Mouse (Mus musculus) kidney, adult 2 months (tissue): Measurements from ENCODE around the gene Polr1e. TPM values are rescaled to one million over a fixed set of nuclear protein-coding genes. Genes with fewer than 3 reads are reported as not detected.
"Not testable (repeated sequence)": the region's sequence is repeated elsewhere in the genome, so short reads cannot be mapped to it uniquely, and the experiment has no call there.

ENCODE experiments used
- DNase-seq: peaks from one replicate; pipeline ENCODE4 v3.0.0; 2021
- H3K27ac ChIP-seq: fragments of 200-500 bp; 2 replicates; pipeline ENCODE4 v1.5.1; 2012; ENCODE audit warnings: low read depth, low read length, control low read depth, inconsistent platforms; ENCODE audit not compliant: insufficient read depth
- H3K27me3 ChIP-seq: fragments of 200-500 bp; replicated peaks from 2 replicates; pipeline ENCODE4 v1.6.1; 2012; ENCODE audit warnings: mild to moderate bottlenecking, moderate library complexity, low read length, inconsistent platforms; ENCODE audit not compliant: control insufficient read depth, insufficient read depth
- H3K36me3 ChIP-seq: fragments of 200-500 bp; 2 replicates; pipeline ENCODE4 v1.6.1; 2012; ENCODE audit warnings: mild to moderate bottlenecking, moderate library complexity, low read length, inconsistent platforms; ENCODE audit not compliant: control insufficient read depth, insufficient read depth
- H3K4me1 ChIP-seq: fragments of 200-500 bp; 2 replicates; pipeline ENCODE4 v1.6.1; 2011; ENCODE audit warnings: low read length; ENCODE audit not compliant: control insufficient read depth, insufficient read depth
- H3K4me3 ChIP-seq: fragments of 200-500 bp; 2 replicates; pipeline ENCODE4 v1.5.1; 2011; ENCODE audit warnings: mild to moderate bottlenecking, low read depth, low read length, control low read depth; ENCODE audit not compliant: insufficient read depth
- CTCF ChIP-seq: fragments of 200-500 bp; conservative IDR thresholded peaks from 2 replicates; pipeline ENCODE4 v1.5.1; 2011; ENCODE audit warnings: low read depth, mild to moderate bottlenecking, control low read depth, low read length, moderate library complexity, mixed read lengths; ENCODE audit not compliant: insufficient read depth, insufficient read length
- POLR2A ChIP-seq: fragments of 200-500 bp; IDR thresholded peaks from one replicate; pipeline ENCODE4 v1.6.1; 2011; ENCODE audit warnings: low read depth, low read length, control low read depth
- WGBS: fragments of 180-500 bp; shearing (Covaris S2); methylation state at CpG from one replicate; pipeline ENCODE4 v1.1.7; 2018; 5-methylcytosine and 5-hydroxymethylcytosine counted together
- polyA plus RNA-seq: library from polyadenylated mRNA; depleted of rRNA; stranded (reverse); fragments of >200 nt; gene quantifications from 2 replicates; pipeline ENCODE4 v1.2.3, GENCODE M21; 2012

Gene Polr1e
- polyA plus RNA-seq, 1 experiment, result 6.2 TPM

DNA sequence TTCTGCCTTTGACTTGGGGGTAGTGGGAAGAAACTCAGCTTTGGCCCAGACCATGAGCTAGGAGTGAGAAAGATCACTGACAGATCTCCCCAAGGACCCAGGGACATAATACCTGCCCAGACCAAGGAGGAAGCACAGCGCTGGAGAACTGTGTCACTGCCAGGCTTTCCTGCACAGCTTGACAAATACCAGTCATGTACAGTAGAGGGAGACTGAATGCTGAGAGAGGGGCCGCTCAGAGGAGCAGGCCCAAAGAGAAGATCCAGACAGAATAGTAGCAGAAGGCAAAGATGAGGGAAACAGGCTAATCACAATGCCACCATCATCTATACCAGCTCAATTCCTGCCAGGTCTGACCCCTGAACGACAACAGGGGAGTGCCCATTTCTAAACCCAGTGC, 36.5 kb downstream of the Polr1e start:
- Histone ChIP-seq H3K27ac (no peak overlapping the region), H3K27me3 (no peaks in the 10 kb centered on the region), H3K4me1 (no peaks in the 10 kb centered on the region), H3K4me3 (no peak overlapping the region), H3K36me3 (no peaks in the 10 kb centered on the region)
- TF ChIP-seq POLR2A, result no peak
- no peak; the same call in 1 of the 2 replicates for TF ChIP-seq CTCF
- peak; percentile 47 for DNase-seq
- 30% methylated on average over 3 of the region's 3 CpGs for WGBS

DNA sequence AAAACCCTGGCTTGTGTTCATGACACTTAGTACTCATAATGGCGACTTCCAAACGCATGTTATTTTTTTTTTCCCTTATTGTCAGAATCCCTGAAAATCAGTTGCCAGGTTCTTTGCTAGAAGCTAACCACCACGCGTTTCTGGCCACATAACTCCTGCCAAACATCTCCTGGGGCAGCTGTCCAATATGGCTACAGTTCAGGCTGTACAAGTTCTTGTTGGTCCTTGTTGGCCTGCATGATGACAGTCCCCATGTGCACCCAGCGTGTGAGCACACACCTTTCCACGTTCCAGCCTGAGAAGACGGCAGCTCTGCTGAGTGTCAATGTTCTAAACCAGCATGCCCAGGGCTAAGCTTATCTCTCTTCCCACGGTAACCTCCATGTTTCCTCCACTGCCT, 37.1 kb downstream of the Polr1e start:
- Histone ChIP-seq H3K36me3 (no peaks in the 10 kb centered on the region), H3K27me3 (no peaks in the 10 kb centered on the region), H3K27ac (no peak overlapping the region), H3K4me1 (no peaks in the 10 kb centered on the region), H3K4me3 (no peak overlapping the region)
- TF ChIP-seq POLR2A, result no peak
- TF ChIP-seq CTCF, result no peak
- WGBS, result 79% methylated on average over 8 of the region's 8 CpGs
- DNase-seq, result no peak

DNA sequence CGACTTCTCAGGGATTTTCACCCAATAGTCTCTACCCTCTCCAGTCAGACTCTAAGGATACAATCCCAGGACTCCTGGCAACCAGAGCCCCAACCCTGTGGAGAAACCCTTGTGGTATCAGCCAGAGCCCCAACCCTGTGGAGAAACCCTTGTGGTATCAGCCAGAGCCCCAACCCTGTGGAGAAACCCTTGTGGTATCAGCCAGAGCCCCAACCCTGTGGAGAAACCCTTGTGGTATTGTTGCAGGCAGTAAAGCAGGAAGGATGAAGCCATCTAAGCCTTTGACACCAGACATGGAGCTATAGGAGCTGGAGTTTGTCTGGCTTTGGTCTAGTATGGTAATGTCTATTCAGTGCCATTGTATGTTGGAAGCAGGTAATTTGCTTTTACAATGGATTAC, 45.5 kb downstream of the Polr1e start:
- not testable (repeated sequence) for H3K27me3 ChIP-seq, H3K4me3 ChIP-seq, H3K4me1 ChIP-seq, DNase-seq, H3K27ac ChIP-seq, H3K36me3 ChIP-seq
- WGBS, result 79% methylated on average over 1 of the region's 1 CpGs

DNA sequence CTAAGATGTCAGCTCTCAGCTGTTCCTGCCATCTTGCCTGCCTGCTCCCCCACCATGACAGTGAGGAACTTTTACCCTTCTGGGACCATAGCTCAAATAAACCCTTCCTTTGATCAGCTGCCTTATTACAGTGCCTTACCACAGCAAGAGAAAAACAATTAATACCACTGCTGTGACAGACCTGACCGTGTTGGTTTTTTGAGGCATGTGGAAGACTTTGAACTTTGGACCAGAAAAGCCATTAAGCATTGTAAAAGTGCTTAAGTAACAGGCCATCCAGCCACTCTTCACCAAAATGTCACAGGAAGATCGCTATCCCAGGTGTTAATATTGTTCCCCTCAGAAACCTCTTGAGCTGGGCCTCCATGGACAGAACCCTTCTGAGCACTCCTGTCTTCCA, 46.2 kb downstream of the Polr1e start:
- H3K27me3 ChIP-seq, result no peaks in the 10 kb centered on the region
- peak overlapping the region; percentile 77 for H3K27ac ChIP-seq
- H3K36me3 ChIP-seq, result no peaks in the 10 kb centered on the region
- H3K4me3 ChIP-seq, result no peak overlapping the region
- TF ChIP-seq POLR2A, result no peak
- TF ChIP-seq CTCF, result no peak
- peak; percentile 81 for DNase-seq
- WGBS, result 58% methylated on average over 2 of the region's 2 CpGs
- peaks cover 4% of the 10 kb centered on the region; the same call in 1 of the 2 replicates for H3K4me1 ChIP-seq

DNA sequence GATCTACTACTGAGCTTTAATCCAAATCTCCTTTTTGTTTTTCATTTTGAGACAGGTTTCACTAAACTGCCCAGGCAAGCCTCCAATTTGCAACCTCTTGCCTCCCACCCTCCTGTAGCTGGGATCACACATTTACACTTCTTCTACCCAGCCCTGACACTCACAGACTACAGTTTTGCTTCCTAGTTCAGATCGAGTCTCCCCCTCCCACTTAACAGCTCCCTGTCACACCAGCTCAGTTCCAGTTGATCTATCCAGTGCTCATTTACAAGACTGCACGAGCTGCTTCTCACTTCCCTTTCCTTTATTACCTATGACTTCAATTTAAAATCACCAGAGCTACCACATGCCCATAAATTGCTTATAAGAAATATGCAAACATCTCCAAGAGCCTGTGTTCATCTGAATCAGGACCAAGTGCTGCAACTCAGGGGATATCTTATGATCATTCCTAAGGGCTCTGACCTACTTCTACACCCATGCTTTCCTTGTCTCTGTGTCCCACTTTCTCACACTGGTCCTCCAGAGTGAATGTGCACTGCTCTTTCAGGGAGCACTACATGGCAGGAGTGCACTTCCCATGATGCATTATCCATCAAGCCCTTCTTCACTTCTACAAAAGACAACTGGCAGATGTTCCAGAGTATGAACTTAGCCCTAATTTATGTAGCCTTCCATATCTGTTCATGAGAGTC, 47.8 kb downstream of the Polr1e start:
- H3K4me3 ChIP-seq, result no peak overlapping the region
- no peaks in the 10 kb centered on the region for H3K36me3 ChIP-seq
- 36% methylated on average over 2 of the region's 2 CpGs for WGBS
- no peak for DNase-seq
- no peak overlapping the region for H3K27ac ChIP-seq
- TF ChIP-seq CTCF, result no peak
- no peak for TF ChIP-seq POLR2A
- no peaks in the 10 kb centered on the region for H3K27me3 ChIP-seq
- peaks cover 12% of the 10 kb centered on the region; the same call in 1 of the 2 replicates for H3K4me1 ChIP-seq

DNA sequence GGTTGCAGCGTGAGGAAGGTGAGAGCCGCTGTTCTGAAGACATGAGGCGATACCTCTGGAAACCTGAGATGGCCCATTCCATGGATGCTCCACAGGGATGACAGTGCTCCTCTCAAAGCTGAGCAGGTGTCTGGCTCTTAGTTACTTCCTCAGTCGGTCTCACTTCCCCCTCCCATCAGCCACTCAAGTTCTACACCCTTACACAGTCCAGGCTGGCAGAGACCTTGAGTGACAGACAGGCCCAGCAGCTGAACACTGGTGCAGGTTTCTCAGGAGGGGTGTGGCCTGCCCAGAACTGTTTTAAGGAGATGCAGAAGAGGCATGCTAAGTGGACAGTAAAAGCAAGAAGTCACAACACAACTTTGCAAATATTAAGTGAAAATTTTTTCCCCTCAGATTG, 49.4 kb downstream of the Polr1e start:
- Histone ChIP-seq H3K4me1 (peaks cover 25% of the 10 kb centered on the region; the same call in 1 of the 2 replicates), H3K4me3 (no peak overlapping the region), H3K27me3 (no peaks in the 10 kb centered on the region), H3K27ac (no peak overlapping the region), H3K36me3 (no peaks in the 10 kb centered on the region)
- 89% methylated on average over 4 of the region's 4 CpGs for WGBS
- TF ChIP-seq CTCF, result no peak
- TF ChIP-seq POLR2A, result no peak
- no peak for DNase-seq

DNA sequence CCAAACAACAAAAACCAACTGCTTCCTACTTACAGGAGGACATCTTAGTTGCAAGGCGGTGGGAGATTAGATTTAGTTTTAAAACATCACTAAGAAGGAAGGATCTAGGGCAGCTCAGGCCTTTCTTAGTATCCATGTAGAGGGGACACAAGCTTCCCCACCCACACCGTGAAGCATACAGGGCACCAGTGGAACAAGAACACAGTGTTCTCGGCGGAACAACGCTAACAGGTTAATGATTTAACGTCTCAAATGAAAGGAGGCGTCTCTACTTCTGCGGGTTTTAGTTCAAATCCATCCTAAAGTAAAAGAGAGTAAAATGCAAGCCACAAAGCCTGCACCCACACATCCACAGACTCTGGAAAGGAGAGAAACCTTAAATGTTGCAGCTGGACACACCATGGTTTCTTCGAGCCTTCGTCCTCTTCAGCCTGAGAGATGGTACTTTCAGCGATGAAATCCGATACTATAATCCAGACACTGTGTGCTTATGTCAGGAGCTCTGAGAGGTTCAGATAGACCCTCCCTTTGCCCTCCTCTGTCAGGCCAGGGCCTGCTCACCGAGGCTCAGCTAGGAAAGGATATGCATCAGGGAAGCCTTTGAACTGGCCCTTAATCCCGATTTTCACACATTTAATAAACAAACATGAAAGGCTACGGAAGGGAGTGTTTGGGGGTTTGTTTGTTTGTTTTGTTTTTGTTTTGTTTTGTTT, 54.0 kb downstream of the Polr1e start:
- Histone ChIP-seq H3K36me3 (no peaks in the 10 kb centered on the region), H3K27me3 (no peaks in the 10 kb centered on the region), H3K4me3 (no peak overlapping the region), H3K4me1 (peaks cover 21% of the 10 kb centered on the region; the same call in 1 of the 2 replicates), H3K27ac (peak overlapping the region; percentile 2; the same call in 1 of the 2 replicates)
- TF ChIP-seq CTCF (no peak), POLR2A (no peak)
- DNase-seq, result peak; percentile 58
- WGBS, result 58% methylated on average over 15 of the region's 15 CpGs
